Mouse (Mus musculus): ENCODE data around the gene B4galnt3. TPM values are rescaled to one million over a fixed set of nuclear protein-coding genes. Genes with fewer than 3 reads are reported as not detected.

B4galnt3 gene
- polyA plus RNA-seq, 1 experiment: 0.65 TPM

DNA sequence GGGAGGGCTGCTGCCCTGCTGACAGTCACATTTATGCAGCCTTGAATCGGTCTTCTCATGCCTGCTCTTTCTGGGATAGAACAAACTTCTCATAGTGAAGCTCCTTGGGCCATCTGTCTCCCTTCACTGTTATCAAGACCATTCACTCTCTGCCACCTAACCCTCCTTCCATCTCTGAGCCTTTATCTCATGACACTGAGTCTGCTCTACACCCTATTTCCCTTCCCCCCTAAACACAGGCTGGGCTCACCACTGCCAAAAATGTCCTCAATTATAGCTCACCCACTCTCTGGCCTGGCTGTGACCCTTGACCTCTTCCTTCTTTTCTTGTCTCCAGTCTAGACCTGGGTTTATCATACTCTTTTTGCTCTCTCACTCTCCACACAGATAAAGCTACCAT lies 77.7 kb downstream of the B4galnt3 start:
- no peak for DNase-seq
- 88% methylated on average over 1 of the region's 1 CpGs for WGBS

GRCm38 (mm10) chr6:120211536-120211935 lies 82.8 kb downstream of the B4galnt3 start:
- Histone ChIP-seq H3K4me1 (ENCODE audit: control insufficient read depth, insufficient read depth, low read length) (no peaks in the 10 kb centered on the region), H3K27ac (ENCODE audit: insufficient read depth, low read length) (no peak overlapping the region), H3K4me3 (replicated peaks; ENCODE audit: insufficient read depth, low read depth, low read length) (no peak overlapping the region), H3K27me3 (ENCODE audit: control insufficient read depth, insufficient read depth, low read length) (no peaks in the 10 kb centered on the region)
- no peak for TF ChIP-seq POLR2A (IDR thresholded peaks at IDR 0.05; ENCODE audit: borderline replicate concordance, insufficient read depth, low read length)
- TF ChIP-seq CTCF (IDR thresholded peaks at IDR 0.05; ENCODE audit: borderline replicate concordance, insufficient read depth, low read depth, low read length): no peak
- WGBS: 77% methylated on average over 6 of the region's 6 CpGs
- DNase-seq: no peak

More for the DNA sequence above, 77.7 kb downstream of the B4galnt3 start:
- no peak for TF ChIP-seq POLR2A (IDR thresholded peaks at IDR 0.05; ENCODE audit: borderline replicate concordance, insufficient read depth, low read length)
- TF ChIP-seq CTCF (IDR thresholded peaks at IDR 0.05; ENCODE audit: borderline replicate concordance, insufficient read depth, low read depth, low read length): no peak
- Histone ChIP-seq H3K4me1 (ENCODE audit: control insufficient read depth, insufficient read depth, low read length) (no peaks in the 10 kb centered on the region), H3K4me3 (replicated peaks; ENCODE audit: insufficient read depth, low read depth, low read length) (no peak overlapping the region), H3K27ac (ENCODE audit: insufficient read depth, low read length) (no peak overlapping the region), H3K27me3 (ENCODE audit: control insufficient read depth, insufficient read depth, low read length) (no peaks in the 10 kb centered on the region)

DNA sequence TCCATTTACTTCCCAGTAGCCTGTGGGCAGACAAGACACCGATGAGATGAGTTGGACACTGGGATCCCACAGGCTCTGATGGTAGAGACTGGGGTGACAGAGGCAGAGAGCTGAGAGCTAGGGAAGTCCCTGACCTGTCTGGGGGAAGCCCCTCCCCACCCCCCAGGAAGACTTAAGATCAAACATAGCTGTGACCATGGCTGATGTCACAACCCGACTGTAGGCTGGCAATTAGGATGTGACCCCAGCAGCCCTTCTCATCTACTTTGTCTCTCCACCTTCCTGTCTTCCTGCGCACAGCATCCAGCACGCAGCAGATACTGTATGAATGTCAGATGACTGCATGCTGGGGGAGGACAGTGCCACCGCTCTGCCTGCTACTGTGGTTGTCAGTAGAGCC lies 87.8 kb downstream of the B4galnt3 start:
- TF ChIP-seq CTCF (IDR thresholded peaks at IDR 0.05; ENCODE audit: borderline replicate concordance, insufficient read depth, low read depth, low read length) (no peak), POLR2A (IDR thresholded peaks at IDR 0.05; ENCODE audit: borderline replicate concordance, insufficient read depth, low read length) (no peak)
- Histone ChIP-seq H3K27me3 (ENCODE audit: control insufficient read depth, insufficient read depth, low read length) (no peaks in the 10 kb centered on the region), H3K4me3 (replicated peaks; ENCODE audit: insufficient read depth, low read depth, low read length) (no peak overlapping the region), H3K27ac (ENCODE audit: insufficient read depth, low read length) (no peak overlapping the region), H3K4me1 (ENCODE audit: control insufficient read depth, insufficient read depth, low read length) (no peaks in the 10 kb centered on the region)
- WGBS: 88% methylated on average over 5 of the region's 5 CpGs
- no peak for DNase-seq

DNA sequence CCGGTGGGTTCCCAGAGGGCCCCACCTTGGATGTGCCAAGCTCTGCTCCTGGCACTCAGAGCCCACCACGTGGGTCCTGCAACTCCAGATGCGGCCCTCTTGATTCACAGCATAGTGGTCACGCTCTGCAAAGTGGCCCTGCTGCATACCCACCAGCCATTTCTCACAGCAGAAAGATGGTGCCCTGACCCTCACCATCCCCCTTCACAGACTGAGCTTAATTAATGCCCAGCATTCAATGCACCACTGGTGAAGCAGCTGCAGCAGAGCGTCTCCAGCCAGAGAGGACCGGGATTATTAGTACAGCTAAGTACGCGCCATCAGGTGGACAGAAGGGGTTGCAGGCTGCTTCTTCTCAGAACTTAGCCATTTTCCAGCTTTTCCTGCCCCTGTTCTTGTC lies 92.0 kb downstream of the B4galnt3 start:
- no peak for DNase-seq
- no peaks in the 10 kb centered on the region for H3K4me1 ChIP-seq (ENCODE audit: control insufficient read depth, insufficient read depth, low read length)
- 37% methylated on average over 8 of the region's 8 CpGs for WGBS
- H3K27me3 ChIP-seq (ENCODE audit: control insufficient read depth, insufficient read depth, low read length): no peaks in the 10 kb centered on the region
- no peak overlapping the region for H3K27ac ChIP-seq (ENCODE audit: insufficient read depth, low read length)
- TF ChIP-seq POLR2A (IDR thresholded peaks at IDR 0.05; ENCODE audit: borderline replicate concordance, insufficient read depth, low read length) (no peak), CTCF (IDR thresholded peaks at IDR 0.05; ENCODE audit: borderline replicate concordance, insufficient read depth, low read depth, low read length) (no peak)
- no peak overlapping the region for H3K4me3 ChIP-seq (replicated peaks; ENCODE audit: insufficient read depth, low read depth, low read length)

DNA sequence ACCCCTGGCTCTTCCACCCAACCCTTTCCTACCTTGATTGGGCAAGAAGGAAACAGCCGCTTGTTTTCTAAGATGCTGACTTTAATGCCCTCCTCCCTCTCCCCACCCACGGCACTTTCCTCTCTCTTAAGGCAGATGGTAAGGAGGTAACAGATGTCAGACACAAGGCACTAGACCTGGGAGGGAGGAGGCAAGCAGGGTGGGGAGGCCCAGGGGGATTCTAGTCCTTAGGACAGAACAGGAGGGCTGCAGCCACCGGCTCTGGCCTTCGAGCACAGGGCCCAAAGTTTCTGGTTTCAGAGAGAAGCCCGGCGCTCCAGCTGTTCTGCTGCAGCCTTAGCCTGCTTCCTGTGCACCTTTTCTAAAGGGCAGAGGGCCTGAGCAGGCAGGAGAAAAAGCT lies 92.4 kb downstream of the B4galnt3 start:
- no peak for DNase-seq
- WGBS: 30% methylated on average over 6 of the region's 6 CpGs
- TF ChIP-seq POLR2A (IDR thresholded peaks at IDR 0.05; ENCODE audit: borderline replicate concordance, insufficient read depth, low read length) (no peak), CTCF (IDR thresholded peaks at IDR 0.05; ENCODE audit: borderline replicate concordance, insufficient read depth, low read depth, low read length) (no peak)
- H3K4me1 ChIP-seq (ENCODE audit: control insufficient read depth, insufficient read depth, low read length): no peaks in the 10 kb centered on the region
- H3K27me3 ChIP-seq (ENCODE audit: control insufficient read depth, insufficient read depth, low read length): no peaks in the 10 kb centered on the region
- H3K27ac ChIP-seq (ENCODE audit: insufficient read depth, low read length): no peak overlapping the region
- H3K4me3 ChIP-seq (replicated peaks; ENCODE audit: insufficient read depth, low read depth, low read length): no peak overlapping the region

DNA sequence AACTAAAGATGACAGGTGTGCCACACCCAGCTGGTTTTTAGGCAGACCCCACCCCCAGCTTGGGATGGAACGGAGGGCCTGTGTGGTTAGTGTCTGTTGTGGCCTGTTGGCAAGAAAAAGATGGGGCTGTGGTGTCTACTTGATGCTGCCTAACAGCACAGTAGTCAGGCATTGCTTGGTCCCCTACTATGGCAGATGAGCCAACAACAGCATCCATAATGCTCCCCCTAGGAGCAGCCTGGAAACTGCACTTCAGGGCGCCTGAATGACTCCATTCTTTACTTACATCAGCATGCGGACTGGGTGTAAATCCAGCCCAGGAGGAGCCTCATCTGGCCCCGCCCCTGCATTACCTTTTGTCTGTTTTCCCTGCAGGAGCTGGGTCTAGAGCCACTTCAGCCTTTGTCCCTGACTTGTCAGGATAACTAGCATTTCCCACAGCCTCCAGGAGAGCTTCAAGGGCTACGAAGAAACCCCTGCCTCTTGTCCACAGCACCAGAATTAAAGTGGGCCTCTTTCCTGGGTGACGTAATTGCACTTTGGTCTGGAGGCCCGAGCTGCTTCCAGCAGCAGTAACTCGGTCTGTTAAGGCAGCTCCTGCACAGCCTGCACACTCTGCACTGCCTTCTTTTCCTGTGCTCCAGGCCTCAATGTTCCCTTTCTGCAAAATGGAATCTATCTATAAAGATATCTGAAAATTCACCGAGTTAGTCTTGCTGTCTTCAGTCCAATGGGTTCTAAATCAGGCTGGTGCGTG lies 94.5 kb downstream of the B4galnt3 start:
- H3K4me1 ChIP-seq (ENCODE audit: control insufficient read depth, insufficient read depth, low read length): no peaks in the 10 kb centered on the region
- no peak overlapping the region for H3K27ac ChIP-seq (ENCODE audit: insufficient read depth, low read length)
- no peak for TF ChIP-seq CTCF (IDR thresholded peaks at IDR 0.05; ENCODE audit: borderline replicate concordance, insufficient read depth, low read depth, low read length)
- TF ChIP-seq POLR2A (IDR thresholded peaks at IDR 0.05; ENCODE audit: borderline replicate concordance, insufficient read depth, low read length): no peak
- H3K27me3 ChIP-seq (ENCODE audit: control insufficient read depth, insufficient read depth, low read length): no peaks in the 10 kb centered on the region
- DNase-seq: no peak
- WGBS: 55% methylated on average over 10 of the region's 10 CpGs
- H3K4me3 ChIP-seq (replicated peaks; ENCODE audit: insufficient read depth, low read depth, low read length): no peak overlapping the region

DNA sequence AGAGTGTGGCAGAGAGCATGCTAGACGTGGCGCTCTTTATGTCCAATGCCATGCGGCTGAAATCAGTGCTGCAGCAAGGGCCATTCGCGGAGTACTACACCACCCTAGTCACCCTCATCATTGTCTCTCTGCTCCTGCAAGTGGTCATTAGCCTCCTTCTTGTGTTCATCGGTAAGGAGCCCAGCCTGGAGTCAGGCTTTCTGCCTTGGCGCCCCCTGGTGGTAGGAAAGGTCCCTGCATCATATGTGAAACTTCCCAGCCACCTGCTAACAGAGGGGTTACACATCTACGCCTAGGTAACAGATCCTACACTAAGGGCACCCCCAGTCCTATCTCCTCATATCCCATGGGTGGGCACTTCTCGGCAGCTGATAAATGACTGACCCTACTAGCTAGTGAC lies 96.4 kb downstream of the B4galnt3 start:
- Histone ChIP-seq H3K27ac (ENCODE audit: insufficient read depth, low read length) (no peak overlapping the region), H3K27me3 (ENCODE audit: control insufficient read depth, insufficient read depth, low read length) (no peaks in the 10 kb centered on the region), H3K4me3 (replicated peaks; ENCODE audit: insufficient read depth, low read depth, low read length) (no peak overlapping the region), H3K4me1 (ENCODE audit: control insufficient read depth, insufficient read depth, low read length) (no peaks in the 10 kb centered on the region)
- WGBS: 37% methylated on average over 9 of the region's 9 CpGs
- TF ChIP-seq CTCF (IDR thresholded peaks at IDR 0.05; ENCODE audit: borderline replicate concordance, insufficient read depth, low read depth, low read length) (peak; percentile 93), POLR2A (IDR thresholded peaks at IDR 0.05; ENCODE audit: borderline replicate concordance, insufficient read depth, low read length) (no peak)
- peak; percentile 56 to 76 for DNase-seq

DNA sequence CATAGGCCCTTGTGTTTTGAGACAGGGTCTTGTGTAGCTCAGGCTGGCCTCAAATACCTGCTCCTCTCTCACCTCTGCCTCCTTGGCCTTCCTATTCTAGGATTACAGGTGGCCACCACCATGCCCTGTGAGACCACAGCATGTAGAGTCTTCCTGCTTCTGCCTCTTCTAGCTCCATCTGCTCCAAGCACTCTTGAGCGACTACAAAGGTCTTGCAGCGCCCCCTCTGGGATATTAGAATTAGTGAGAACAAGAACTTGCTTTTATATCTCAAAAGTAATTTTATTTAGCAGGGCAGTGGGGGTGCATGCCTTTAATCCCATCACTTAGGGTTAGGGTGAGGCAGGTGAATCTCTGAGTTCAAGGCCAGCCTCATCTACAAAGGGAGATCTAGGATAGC lies 97.5 kb downstream of the B4galnt3 start:
- 47% methylated on average over 2 of the region's 2 CpGs for WGBS
- no peak for TF ChIP-seq POLR2A (IDR thresholded peaks at IDR 0.05; ENCODE audit: borderline replicate concordance, insufficient read depth, low read length)
- TF ChIP-seq CTCF (IDR thresholded peaks at IDR 0.05; ENCODE audit: borderline replicate concordance, insufficient read depth, low read depth, low read length): peak; percentile 30; the same call in 1 of the 2 replicates
- no peak for DNase-seq

More for the DNA sequence above, 97.5 kb downstream of the B4galnt3 start:
- H3K27ac ChIP-seq (ENCODE audit: insufficient read depth, low read length): no peak overlapping the region
- no peaks in the 10 kb centered on the region for H3K27me3 ChIP-seq (ENCODE audit: control insufficient read depth, insufficient read depth, low read length)
- H3K4me1 ChIP-seq (ENCODE audit: control insufficient read depth, insufficient read depth, low read length): no peaks in the 10 kb centered on the region
- no peak overlapping the region for H3K4me3 ChIP-seq (replicated peaks; ENCODE audit: insufficient read depth, low read depth, low read length)

Data from cerebellum, adult 2 months (tissue).